Mouse (Mus musculus): ENCODE data around the gene Mxd1. TPM values are rescaled to one million over a fixed set of nuclear protein-coding genes. Genes with fewer than 3 reads are reported as not detected.
A peak's percentile ranks its signal among the peaks of the same experiment; 100 is the strongest.

Mxd1 gene
- polyA plus RNA-seq, 1 experiment, result 413 TPM

DNA sequence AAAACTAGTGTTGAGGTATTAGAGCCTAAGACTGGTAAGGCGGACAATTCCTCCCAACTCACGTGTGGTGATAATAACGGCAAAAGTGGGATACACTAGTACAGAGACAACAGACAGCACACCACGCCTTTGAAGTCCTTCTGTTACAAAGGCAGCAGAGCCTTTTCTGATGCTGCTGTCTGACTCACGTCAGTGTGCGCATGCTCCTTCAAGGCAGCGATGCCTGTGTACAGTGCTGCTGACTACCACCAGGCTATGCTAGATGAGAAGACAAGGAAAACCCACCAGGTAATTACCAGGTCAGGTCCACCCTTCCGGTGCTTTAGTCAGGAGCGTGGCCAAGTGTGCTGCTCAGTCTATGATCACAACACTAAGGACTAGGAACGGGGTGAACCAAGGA, 1.9 kb downstream of the Mxd1 start:
- Histone ChIP-seq H3K27me3 (ENCODE audit: control insufficient read depth, insufficient read depth, low read length) (no peaks in the 10 kb centered on the region), H3K4me1 (ENCODE audit: control insufficient read depth, insufficient read depth, insufficient read length, low read length) (peaks cover 9% of the 10 kb centered on the region; the same call in 1 of the 2 replicates), H3K4me3 (ENCODE audit: low read depth, low read length) (peak overlapping the region; percentile 59), H3K27ac (ENCODE audit: insufficient read depth, low read depth, low read length) (peak overlapping the region; percentile 84), H3K36me3 (ENCODE audit: control insufficient read depth, insufficient read depth, low read length) (peaks cover 58% of the 10 kb centered on the region)
- TF ChIP-seq CTCF (IDR thresholded peaks at IDR 0.05; ENCODE audit: extremely low read depth, insufficient read length, insufficient replicate concordance, low read depth, low read length) (no peak), POLR2A (IDR thresholded peaks at IDR 0.05; ENCODE audit: low read depth, low read length) (no peak)
- 87% methylated on average over 10 of the region's 10 CpGs for WGBS

- WGBS, result 33% methylated on average over 17 of the region's 17 CpGs
- Histone ChIP-seq H3K36me3 (ENCODE audit: control insufficient read depth, insufficient read depth, low read length) (peaks cover 69% of the 10 kb centered on the region), H3K27me3 (ENCODE audit: control insufficient read depth, insufficient read depth, low read length) (no peaks in the 10 kb centered on the region), H3K4me3 (ENCODE audit: low read depth, low read length) (peak overlapping the region; percentile 53), H3K27ac (ENCODE audit: insufficient read depth, low read depth, low read length) (peak overlapping the region; percentile 77), H3K4me1 (ENCODE audit: control insufficient read depth, insufficient read depth, insufficient read length, low read length) (peaks cover 10% of the 10 kb centered on the region; the same call in 1 of the 2 replicates)
- TF ChIP-seq POLR2A (IDR thresholded peaks at IDR 0.05; ENCODE audit: low read depth, low read length) (no peak), CTCF (IDR thresholded peaks at IDR 0.05; ENCODE audit: extremely low read depth, insufficient read length, insufficient replicate concordance, low read depth, low read length) (no peak)
Measured at GRCm38 (mm10) chr6:86665560-86666307, 3.2 kb downstream of the Mxd1 start.

DNA sequence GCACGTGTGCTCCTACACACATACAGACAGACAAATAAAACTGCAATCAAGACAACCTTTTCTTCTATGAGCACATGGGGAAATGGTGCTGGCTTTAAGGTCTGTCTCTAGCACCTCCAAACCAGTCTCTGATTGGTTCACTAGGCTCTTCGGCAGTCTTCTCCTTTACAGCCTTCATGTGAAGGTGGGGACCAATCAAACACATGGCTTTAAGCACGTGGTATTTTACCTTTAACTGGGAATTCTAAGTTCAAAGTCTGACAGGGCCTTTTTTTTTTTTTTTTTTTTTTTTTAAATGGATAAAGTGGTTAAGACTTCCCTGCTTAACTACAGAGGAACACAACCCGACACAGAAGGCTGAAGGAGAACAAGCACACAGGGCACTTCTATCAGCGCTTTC, 3.9 kb downstream of the Mxd1 start:
- Histone ChIP-seq H3K4me3 (ENCODE audit: low read depth, low read length) (peak overlapping the region; percentile 29), H3K27me3 (ENCODE audit: control insufficient read depth, insufficient read depth, low read length) (no peaks in the 10 kb centered on the region)

DNA sequence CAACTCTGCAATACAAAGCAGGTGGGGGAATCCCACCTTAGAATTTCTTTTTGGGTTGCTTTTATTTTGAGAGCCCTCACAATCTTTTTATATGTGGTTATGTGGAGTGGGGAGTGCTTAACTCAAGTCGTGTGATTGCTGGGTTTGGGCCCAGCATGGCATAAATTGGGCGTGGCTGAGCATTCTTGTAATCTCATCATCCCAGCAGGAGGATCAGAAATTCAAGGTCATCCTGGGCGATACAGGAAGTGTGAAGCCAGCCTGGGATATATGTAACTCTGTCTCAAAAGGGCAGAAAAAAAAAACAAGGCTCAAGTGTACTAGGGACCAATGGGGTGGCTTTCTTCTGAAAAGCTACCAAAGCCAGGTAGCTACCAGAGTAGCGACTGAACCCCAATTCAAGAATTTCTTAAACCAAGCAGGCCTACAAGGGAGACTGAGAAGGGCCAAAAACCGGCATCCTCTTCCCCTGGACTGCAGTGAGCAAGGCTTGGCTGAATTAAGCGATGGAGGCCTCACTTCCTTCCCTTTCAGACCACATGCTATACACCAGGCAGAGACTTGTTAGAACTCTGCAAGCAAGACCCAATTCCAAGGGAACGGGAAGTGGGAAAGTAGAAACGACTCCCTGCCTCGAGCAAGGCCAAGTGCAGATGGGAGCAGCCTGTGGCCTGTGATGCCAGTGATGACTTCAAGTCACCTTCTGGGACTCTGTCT, 8.6 kb downstream of the Mxd1 start:
- Histone ChIP-seq H3K36me3 (ENCODE audit: control insufficient read depth, insufficient read depth, low read length) (peaks cover 86% of the 10 kb centered on the region), H3K27me3 (ENCODE audit: control insufficient read depth, insufficient read depth, low read length) (no peaks in the 10 kb centered on the region), H3K4me3 (ENCODE audit: low read depth, low read length) (no peak overlapping the region), H3K4me1 (ENCODE audit: control insufficient read depth, insufficient read depth, insufficient read length, low read length) (peaks cover 14% of the 10 kb centered on the region), H3K27ac (ENCODE audit: insufficient read depth, low read depth, low read length) (0 out of 2 replicates have a peak overlapping the region, but pooled peaks have one; percentile 25)
- TF ChIP-seq POLR2A (IDR thresholded peaks at IDR 0.05; ENCODE audit: low read depth, low read length) (no peak), CTCF (IDR thresholded peaks at IDR 0.05; ENCODE audit: extremely low read depth, insufficient read length, insufficient replicate concordance, low read depth, low read length) (no peak)
- 62% methylated on average over 9 of the region's 9 CpGs for WGBS

More for the DNA sequence above, 3.9 kb downstream of the Mxd1 start:
- Histone ChIP-seq H3K4me1 (ENCODE audit: control insufficient read depth, insufficient read depth, insufficient read length, low read length) (peaks cover 12% of the 10 kb centered on the region; the same call in 1 of the 2 replicates), H3K36me3 (ENCODE audit: control insufficient read depth, insufficient read depth, low read length) (peaks cover 75% of the 10 kb centered on the region), H3K27ac (ENCODE audit: insufficient read depth, low read depth, low read length) (peak overlapping the region; percentile 77; the same call in 1 of the 2 replicates)
- WGBS, result 40% methylated on average over 5 of the region's 5 CpGs
- TF ChIP-seq POLR2A (IDR thresholded peaks at IDR 0.05; ENCODE audit: low read depth, low read length) (no peak), CTCF (IDR thresholded peaks at IDR 0.05; ENCODE audit: extremely low read depth, insufficient read length, insufficient replicate concordance, low read depth, low read length) (no peak)

DNA sequence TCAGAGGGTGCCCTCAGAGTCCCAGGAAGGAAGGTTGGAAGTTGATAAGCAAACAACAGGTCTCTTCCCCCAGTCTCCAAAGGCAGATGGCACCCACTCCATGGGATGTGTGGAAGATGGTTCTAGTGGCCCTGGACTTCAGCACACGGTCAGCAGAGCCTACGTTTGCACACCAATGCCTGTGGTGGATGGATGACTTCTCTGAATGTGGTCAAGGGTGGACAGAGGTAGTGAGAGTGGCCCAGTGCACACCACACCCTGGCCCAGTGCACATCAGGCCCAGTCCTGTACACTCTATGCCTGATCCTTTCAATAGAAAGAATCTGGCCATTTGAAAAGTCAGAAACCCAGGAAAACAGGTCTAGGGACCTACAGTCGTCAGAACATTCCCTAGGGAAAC, 10.5 kb downstream of the Mxd1 start:
- H3K4me1 ChIP-seq (ENCODE audit: control insufficient read depth, insufficient read depth, insufficient read length, low read length), result peaks cover 18% of the 10 kb centered on the region
- H3K27ac ChIP-seq (ENCODE audit: insufficient read depth, low read depth, low read length), result no peak overlapping the region
- no peak overlapping the region for H3K4me3 ChIP-seq (ENCODE audit: low read depth, low read length)
- 84% methylated on average over 3 of the region's 3 CpGs for WGBS
- H3K36me3 ChIP-seq (ENCODE audit: control insufficient read depth, insufficient read depth, low read length), result peaks cover 82% of the 10 kb centered on the region
- no peak for TF ChIP-seq CTCF (IDR thresholded peaks at IDR 0.05; ENCODE audit: extremely low read depth, insufficient read length, insufficient replicate concordance, low read depth, low read length)
- TF ChIP-seq POLR2A (IDR thresholded peaks at IDR 0.05; ENCODE audit: low read depth, low read length), result no peak
- H3K27me3 ChIP-seq (ENCODE audit: control insufficient read depth, insufficient read depth, low read length), result no peaks in the 10 kb centered on the region

DNA sequence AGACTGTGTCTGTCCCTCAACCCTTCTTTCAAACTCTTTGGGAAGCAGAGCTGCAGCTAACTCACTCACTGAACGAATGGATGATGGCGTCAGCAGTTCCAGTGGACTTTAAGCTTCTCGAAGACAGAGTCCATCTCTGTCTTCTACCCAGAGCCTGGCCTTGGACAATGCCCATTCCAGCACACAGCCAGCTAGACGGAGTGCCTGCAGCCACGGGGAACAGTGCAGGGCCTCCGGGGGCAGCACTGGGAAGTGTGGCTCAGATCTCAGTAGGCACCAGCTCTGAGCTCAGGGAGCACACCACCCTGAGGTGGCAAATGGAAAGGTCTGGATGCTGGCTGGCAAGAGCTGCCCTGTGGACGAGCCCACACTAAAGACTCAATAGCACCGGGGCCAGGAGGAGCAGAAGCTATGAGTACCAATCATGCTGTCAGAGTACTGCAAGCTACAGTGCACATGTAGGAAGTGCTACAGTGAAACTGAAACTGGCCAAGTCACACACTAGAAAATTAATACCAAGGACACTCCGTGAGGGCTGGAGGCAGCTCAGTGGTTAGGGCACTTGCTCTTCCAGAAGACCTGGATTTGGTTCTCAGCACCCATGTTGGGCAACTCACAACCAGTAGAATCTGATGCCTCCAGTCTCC, 14.6 kb downstream of the Mxd1 start:
- Histone ChIP-seq H3K27me3 (ENCODE audit: control insufficient read depth, insufficient read depth, low read length) (no peaks in the 10 kb centered on the region), H3K4me1 (ENCODE audit: control insufficient read depth, insufficient read depth, insufficient read length, low read length) (peaks cover 14% of the 10 kb centered on the region), H3K36me3 (ENCODE audit: control insufficient read depth, insufficient read depth, low read length) (peaks cover 80% of the 10 kb centered on the region), H3K27ac (ENCODE audit: insufficient read depth, low read depth, low read length) (peak overlapping the region; percentile 72), H3K4me3 (ENCODE audit: low read depth, low read length) (no peak overlapping the region)
- no peak for TF ChIP-seq POLR2A (IDR thresholded peaks at IDR 0.05; ENCODE audit: low read depth, low read length)
- no peak for TF ChIP-seq CTCF (IDR thresholded peaks at IDR 0.05; ENCODE audit: extremely low read depth, insufficient read length, insufficient replicate concordance, low read depth, low read length)
- WGBS, result 51% methylated on average over 9 of the region's 9 CpGs

Data from small intestine, adult 2 months (tissue).